Mouse (Mus musculus) kidney, adult 11 months (tissue): ENCODE results near the gene Nlrc4.
"Not testable (repeated sequence)": the region's sequence is repeated elsewhere in the genome, so short reads cannot be mapped to it uniquely, and the experiment has no call there.

ENCODE experiments used
- DNase-seq: peaks from one replicate; pipeline ENCODE4 v3.0.0; 2022

Nlrc4 gene

DNA sequence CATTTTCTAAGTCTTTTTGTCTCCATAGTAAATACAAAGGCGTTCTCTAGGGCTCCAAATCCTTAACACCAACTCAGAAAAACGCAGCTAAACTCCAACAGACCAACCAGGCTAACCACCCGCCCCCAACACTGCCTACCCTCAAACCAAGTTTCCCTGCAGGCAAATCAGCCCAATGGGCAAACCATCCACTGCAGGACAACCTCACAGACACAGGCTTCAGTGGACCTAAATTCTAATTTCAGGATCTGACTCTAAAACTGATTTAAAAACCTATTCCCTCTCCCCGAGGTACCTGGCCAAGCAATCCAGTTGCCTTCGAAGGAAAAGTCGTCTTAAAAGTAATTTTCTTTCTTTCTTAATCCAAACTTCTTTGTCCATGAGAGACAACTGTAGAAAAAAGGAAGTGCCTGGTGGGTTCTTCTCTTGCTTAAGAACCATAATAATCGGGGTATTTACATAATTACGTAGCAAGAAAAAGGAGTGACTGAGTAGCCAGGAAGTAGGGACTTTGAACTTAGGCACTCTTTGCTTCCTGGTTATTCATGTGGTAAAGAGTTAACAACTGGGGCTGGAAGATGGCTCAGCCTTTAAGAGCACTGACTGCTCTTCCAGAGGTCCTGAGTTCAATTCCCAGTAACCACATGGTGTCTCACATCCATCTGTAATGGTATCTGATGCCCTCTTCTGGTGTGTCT lies at the start of gene Nlrc4:
Nlrc4 (minus strand) TSS at position 432 of the 698 bp plus-strand sequence.
- DNase-seq: no peak

DNA sequence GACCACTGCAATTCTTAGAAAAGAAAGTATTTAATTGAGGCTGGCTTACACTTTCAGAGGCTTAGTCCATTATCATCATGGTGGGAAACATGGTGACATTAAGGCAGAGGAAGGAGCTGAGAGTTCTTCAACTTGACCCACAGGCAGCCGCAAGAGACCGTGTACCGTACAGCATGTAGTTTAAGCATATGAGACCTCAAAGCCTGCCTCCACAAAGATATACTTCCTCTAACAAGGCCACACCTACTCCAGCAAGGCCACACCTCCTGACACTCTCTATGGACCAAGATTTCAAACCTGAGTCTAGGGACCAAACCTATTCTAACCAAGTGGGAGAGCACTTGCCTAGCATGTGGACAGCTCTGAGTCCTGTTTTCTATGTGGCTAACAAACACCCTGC lies 49.7 kb upstream of the Nlrc4 start:
- DNase-seq: no peak

GRCm38 (mm10) chr17:74507934-74508333 lies 49.0 kb upstream of the Nlrc4 start:
- DNase-seq: no peak

GRCm38 (mm10) chr17:74501085-74501484 lies 42.1 kb upstream of the Nlrc4 start:
- DNase-seq: no peak

- DNase-seq: no peak
Measured at GRCm38 (mm10) chr17:74500204-74500603, 41.3 kb upstream of the Nlrc4 start.

- DNase-seq: no peak
Measured at GRCm38 (mm10) chr17:74491565-74491964, 32.6 kb upstream of the Nlrc4 start.

DNA sequence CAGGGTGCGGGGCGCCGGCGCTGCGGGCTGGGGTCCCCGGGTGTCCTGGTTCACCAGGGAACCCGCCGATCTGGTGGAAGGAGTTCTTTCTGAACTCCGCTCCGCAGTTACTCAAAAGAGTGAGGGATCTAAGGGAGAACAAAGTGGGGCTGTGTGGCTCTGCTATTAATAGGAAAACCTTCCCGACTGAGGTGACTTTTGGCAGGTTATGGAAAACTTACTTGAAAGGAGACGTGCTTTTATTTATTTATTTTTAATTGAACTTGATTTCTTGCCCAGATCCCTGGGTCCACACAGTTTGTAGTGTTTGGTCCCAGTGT lies 30.9 kb upstream of the Nlrc4 start:
- DNase-seq: no peak

- peak; percentile 98 for DNase-seq
Measured at GRCm38 (mm10) chr17:74489024-74489900, 30.3 kb upstream of the Nlrc4 start, which contains the start of gene Yipf4. TSS of gene Yipf4 (plus strand) at chr17:74489493.

GRCm38 (mm10) chr17:74480361-74481069 lies 21.6 kb upstream of the Nlrc4 start:
- no peak for DNase-seq

- DNase-seq: not testable (repeated sequence)
Measured at GRCm38 (mm10) chr17:74470133-74470532, 11.2 kb upstream of the Nlrc4 start.

DNA sequence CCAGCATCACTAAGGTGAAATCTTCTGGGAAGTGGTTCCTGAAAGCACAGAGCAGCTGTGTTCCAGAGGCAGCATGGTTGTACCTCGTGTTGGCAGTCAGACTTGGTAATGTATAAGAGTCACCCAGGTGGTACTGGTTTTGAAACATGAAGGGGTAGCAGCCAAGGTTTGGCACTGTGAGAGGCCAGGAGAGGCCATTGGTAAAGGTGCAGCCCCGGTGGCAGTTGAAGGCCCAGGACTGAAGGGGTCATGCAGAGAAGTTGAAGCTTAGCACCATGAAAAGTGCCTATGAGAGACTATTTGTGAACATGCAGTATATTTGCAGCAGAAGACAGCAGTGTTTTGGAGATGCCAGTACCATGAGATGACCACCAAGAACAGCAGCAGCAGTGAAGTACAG lies 9.0 kb upstream of the Nlrc4 start:
- DNase-seq: not testable (repeated sequence)

DNA sequence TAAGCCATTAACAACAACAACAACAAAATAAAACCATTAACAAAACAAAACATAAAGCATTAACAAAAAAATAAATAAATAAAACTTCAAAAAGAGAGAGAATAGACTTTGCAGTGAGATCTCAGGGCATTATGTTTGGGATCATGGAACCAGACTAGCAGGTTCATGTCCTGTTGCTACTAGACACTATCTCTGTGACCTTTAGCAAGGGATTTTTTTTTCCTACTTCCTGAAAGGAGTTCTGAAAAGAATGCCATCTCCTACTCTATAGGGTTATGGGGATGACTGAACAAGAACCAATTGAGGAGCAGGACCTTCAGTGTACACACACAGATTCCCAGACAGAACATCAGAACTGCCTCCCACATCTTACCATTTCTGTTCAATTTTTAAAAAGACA lies 4.6 kb upstream of the Nlrc4 start:
- no peak for DNase-seq

DNA sequence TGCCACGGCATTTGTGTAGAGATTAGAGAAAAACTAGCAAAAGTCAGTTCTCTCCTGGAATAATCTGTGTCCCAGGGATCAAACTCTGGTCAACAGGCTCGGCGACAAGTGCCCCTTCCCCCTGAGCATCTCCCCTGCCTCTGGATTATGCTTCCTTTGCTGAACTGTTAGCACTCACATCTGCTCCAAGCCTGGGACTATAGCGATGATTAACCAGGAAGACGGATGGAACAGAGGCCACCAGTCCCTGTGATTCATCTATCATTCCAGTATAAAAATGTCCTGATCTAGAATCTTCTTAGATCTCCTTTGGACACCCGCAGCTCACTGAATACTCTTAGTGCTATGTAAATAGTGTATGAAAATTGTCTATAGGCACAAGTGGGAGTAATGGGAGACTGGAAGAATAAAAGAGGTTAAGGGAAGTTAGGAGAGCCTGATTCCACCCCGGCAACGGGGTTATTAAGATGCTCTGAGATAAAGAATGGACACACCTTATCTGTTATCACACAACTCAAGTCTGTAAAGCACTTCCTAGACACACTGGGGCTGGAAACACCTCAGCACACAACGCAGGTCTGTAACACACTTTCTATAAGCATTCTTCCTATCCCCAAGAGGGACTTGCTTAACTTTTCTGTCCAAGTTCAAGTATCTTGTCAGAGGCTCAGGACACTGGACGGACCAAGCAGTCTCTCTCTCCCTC lies 817 bp downstream of the Nlrc4 start:
- DNase-seq: no peak

DNA sequence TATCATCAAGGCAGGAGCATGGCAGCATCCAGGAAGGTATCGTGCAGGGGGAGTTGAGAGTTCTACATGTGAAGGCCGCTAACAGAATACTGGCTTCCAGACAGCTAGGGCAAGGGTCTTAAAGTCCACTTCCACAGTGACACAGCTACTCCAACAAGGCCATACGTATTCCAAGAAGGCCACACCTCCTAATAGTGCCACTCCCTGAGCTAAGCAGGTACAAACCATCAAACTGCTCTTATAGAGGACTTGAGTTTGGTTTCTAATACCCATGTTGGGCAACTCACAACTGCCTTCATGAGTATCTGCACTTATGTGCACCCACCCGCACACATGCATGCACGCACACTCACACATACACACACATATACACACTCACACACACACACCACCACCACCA lies 2.1 kb downstream of the Nlrc4 start:
- DNase-seq: no peak

DNA sequence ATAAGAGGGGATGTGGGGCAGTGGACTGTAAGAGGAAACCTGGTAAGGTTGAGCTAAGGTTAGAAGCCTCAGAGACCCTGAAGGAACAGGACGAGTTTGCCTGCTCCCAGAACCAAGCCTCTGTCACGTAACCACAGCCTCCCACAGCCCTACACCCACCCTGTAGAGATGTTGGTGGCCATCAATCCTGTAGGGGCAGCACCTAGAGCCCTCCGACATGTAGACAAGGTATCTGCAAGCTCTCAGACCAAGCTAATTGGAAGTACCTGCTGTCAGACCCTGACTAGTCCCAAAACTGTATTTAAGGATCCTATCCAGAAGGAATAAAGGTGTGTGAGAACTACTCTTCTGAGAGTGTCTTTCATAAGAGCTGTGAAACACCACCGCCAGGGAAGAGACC lies 3.5 kb downstream of the Nlrc4 start:
- DNase-seq: no peak

- DNase-seq: no peak
Measured at GRCm38 (mm10) chr17:74454660-74455059, 4.3 kb downstream of the Nlrc4 start.

DNA sequence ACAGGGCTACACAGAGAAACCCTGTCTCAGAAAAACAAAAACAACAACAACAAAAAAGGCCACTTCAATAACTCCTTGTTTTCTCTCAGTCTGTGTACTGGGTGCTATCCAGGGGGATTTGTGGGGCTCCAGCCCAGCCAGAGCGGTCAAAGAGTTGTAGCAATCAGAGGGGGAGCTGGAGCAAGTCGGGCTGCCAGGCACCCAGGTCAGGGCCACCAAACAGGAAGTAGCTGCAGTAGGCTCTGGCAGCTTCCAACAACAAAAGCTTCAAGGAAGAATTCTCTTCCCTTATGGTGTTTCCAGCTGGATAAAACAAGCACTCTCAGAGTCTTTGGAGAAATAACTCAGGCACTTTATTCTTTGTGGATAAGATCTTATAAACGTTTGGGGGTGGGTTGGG lies 5.0 kb downstream of the Nlrc4 start:
- no peak for DNase-seq

DNA sequence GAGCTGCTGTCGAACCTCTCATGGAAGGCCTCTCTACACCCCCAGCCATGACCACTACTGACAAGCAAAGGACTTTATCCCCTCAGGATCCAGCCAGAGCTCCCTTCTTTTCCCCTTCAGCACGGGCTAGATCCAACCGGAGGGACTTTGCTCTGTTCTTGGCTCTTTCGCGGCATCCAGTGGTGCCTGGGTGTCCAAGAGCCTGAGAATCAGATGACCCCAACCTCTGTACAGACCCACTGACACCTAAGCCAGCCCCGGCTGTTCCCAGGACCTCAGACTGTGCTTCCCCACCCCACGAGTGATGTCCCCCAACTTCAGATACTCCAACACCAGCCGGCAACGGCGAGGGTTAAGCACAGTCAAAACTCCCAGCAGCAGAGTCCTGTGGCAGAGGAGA lies 9.2 kb downstream of the Nlrc4 start:
- DNase-seq: no peak

GRCm38 (mm10) chr17:74440486-74440885 lies 18.5 kb downstream of the Nlrc4 start:
- no peak for DNase-seq

DNA sequence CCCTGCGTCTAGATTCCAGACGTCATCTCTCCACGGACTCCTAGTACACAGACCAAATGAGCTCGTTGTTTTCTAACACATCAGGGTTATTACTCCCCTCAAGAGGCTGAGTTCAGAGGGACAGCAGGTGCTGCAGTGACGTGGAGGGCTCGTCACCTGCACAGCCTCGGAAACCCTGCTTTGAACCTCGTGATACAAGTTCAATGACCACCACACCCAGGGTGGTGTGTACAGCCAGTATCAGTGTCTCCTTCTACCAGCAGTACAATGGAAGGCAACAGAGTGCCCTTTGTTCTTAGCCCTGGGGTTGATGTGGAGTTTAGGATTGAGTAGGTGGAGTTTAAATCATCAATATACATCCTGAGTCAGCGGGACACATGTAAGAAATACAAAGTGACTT lies 21.2 kb downstream of the Nlrc4 start:
- DNase-seq: no peak

DNA sequence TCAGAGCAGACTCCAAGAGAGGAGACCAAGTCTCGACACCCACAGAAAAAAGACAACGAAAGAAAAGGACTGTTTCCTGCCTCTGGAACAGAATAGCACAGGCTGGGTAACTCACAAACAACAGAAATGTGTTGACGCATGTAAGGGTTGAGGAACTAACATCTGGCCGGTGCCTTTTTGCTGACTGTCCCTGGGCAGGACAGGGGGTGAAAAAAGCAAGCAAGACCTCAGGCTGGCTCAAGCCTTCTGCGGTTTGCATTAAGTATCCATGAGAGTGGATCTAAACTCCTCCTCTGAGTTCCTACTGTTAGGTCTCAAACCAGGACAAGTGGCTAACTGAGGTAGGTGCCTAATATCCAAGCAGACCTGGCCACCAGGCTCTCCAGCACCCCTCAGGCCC lies 26.3 kb downstream of the Nlrc4 start:
- DNase-seq: no peak

DNA sequence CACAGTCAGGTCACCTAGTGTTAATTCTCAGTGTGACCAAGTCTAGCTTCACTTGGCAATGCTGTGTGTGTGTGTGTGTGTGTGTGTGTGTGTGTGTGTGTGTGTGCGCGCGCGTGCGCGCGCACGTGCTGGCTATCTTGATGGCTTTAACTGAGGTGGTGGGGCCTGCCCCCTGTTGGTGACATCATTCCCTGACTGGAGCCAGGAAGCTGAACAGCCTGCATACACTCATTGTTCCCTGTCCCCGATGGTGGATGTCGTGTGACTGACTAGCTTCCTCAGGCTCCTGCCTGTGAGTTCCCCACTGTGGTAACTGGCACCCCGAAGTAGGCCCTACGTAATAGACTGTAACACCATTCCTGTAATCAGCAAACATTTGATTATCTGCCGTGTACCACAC lies 27.5 kb downstream of the Nlrc4 start:
- no peak for DNase-seq

- DNase-seq: no peak
Measured at GRCm38 (mm10) chr17:74430074-74430473, 28.9 kb downstream of the Nlrc4 start.
